Mouse (Mus musculus) layer of hippocampus, postnatal 25 days (tissue): ENCODE data around the gene Drc3. TPM values are rescaled to one million over a fixed set of nuclear protein-coding genes. Genes with fewer than 3 reads are reported as not detected.

Experiments used
- DNase-seq, 2 experiments: peaks; one replicate each; pipeline ENCODE4 v3.0.0; 2022; ENCODE audit warnings: mixed read lengths in 2 of 2, low spot score in 1 of 2; ENCODE audit errors: extremely low spot score in 1 of 2
- total RNA-seq, 2 experiments: library from RNA; stranded (reverse); gene quantifications; 2 replicates each; pipeline ENCODE4 v1.2.3; 2021

Gene Drc3
- total RNA-seq, result 1 to 10 TPM; 5.3 to 5.9 TPM

DNA sequence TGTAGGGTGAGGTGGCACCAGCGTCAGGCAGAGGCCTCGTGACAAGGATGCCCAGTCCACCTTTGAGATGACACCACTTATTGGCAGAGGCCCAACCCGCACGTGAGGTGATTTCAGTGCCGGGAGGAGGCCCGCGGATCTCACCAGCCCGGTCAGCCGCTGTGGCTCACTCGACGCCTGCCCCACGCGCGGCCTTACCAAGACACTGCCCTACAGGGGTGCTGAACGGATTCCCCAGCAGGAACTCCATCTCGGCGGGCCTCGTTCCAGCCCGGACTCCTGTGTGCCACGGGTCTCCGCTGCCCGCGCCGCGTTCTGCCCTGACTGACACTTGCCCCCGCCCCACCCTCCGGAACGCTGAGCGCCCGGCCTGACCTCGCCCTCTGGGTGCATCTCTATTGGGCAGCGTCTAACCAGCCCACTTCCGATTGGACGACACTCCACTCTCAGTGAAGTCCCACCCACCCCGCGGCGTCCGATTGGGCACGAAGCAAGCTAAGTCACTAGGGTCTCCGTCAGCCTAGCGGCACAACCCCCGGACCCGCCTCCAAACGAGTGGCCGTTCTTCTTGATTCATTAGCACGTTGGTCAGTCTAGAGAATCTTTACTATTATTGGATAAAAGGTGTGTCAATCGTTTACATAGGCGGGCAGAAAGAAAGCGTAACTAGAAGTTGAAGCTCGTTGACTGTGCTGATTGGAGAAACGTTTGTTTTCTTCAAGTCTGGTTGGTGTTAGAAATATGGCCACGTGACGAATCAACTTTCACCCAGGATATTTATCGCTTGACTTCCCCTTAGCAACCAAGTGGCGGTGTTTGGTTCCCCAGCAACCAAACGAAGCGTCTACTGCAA is at the start of gene Drc3, which contains the start of gene Tom1l2:
Drc3 (plus strand) TSS at position 771 of the 853 bp plus-strand sequence.
Tom1l2 (minus strand) TSS at position 347 of the 853 bp plus-strand sequence.
- peak; percentile 84 to 95 for DNase-seq

DNA sequence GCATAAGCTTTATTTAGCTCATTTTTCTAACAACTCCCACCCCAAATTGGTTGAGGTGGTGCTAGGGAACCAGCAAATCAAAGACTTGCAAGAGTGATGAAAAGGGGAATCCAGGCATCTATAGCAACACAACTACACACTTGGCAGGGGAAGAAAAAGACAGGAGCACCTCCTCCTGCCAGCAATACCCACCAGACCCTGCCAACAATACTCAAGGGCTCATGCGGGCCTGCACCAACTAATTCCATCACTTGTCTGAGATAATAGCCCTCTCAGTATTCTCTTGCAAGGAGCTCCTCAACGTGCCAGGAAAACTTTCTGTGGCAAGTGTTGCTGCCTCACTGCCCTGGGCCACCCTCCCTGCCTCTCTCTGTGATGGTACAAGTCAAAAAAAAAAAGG is 49.6 kb upstream of the Drc3 start:
- DNase-seq, result no peak

GRCm38 (mm10) chr11:60305611-60306010 is 47.5 kb upstream of the Drc3 start:
- DNase-seq, result no peak

GRCm38 (mm10) chr11:60306834-60307233 is 46.3 kb upstream of the Drc3 start:
- peak in 1 of 2 experiments; percentile 54 for DNase-seq

DNA sequence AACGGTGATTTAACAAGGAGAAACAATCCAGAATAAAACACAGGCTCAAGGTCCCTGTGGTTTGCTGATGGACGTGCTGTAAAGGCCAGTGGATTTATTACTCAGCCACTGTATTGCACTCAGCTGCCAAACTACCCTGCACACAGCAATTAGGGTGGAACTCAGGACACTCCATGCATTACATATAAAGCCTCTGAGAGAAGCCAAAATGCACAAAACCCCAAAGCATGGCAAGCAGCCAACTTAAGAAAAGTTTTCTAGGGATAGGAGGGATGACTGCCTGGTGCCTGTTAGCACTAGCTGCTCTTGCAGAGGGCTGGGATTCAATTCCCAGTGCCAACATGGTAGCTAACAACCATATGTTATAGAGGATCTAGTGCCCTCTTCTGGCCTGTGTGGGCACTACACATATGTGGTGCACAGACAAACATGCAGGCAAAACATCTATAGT is 45.7 kb upstream of the Drc3 start:
- DNase-seq, result no peak

DNA sequence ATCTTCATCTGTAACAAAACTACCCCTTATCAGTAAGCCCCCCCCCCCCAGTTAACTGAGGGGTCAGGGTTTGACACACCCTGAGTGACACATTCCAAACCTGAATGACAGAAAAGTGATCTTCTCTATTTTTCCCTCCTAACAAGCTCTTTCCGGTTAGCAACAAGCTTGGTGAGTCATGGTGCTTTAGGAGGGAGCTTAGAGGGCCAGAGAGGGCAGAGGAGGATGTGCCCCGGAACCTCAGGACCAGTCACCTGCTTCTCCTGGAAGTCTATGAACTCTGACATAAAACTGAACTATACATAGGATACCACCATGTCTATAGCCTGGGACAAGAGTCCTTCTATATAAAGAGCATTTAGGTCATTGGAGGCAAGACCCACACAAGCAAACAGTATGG is 45.1 kb upstream of the Drc3 start:
- DNase-seq, result no peak

GRCm38 (mm10) chr11:60308506-60309116 is 44.5 kb upstream of the Drc3 start:
- no peak for DNase-seq

DNA sequence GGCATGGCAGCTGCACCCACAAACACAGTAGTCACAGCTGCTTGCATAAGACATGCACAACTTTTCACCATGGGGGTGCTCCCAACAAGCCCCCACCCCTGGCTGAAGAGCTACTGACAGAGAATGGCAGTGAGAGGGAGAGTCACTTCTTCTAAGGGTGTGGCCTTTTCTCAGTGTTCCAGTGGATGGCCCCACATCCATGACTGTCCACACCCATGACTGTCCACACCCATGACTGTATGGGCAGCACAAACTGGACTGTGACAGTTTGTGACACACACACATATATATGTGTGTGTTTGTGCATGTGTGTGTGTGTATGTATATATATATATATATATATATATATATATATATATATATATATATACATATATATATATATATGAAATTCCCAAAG is 43.3 kb upstream of the Drc3 start:
- no peak for DNase-seq

DNA sequence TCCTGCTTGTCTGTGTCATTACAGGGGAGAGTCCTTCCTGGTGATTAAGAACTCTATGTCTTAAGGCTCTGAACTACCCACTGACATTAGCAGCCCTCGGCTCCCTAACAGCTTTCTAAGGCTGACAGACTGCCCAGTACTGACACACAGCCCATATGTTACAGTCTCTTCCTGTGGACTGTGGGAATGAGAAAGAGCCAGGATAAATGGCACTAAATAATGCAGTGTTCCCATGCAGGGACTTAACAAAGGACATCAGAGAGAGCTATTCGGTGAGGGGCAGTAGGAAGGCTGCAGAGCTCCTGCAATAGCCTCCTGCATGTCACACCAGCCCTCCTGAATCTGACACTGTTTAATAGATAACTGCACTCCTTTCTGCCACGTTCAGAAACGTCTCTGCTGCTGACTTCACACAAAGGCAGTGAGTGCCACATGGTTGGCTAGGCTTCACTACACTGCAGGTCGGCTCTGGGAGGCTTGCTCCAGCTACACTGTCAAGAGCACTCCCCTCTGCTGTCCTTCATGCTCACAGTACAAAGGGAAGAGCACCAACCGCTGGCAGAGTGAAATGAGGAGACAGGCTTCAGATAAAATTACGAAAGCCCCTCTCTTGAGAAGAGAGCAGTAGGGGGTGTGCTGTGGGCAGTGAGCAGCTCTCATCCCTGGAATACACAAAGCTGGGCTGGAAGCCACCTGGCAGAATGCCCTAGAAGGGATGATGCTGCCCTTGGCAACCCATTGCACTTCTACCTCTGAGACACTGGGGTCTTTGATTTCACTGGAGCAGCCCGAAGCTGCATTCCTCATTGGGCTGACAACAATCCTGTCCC is 41.9 kb upstream of the Drc3 start:
- DNase-seq, result peak; percentile 67 to 74

- no peak for DNase-seq
These were observed 36.9 kb upstream of the Drc3 start for GRCm38 (mm10) chr11:60316250-60316649.

- no peak for DNase-seq
These were observed 36.2 kb upstream of the Drc3 start for GRCm38 (mm10) chr11:60316883-60317282.

GRCm38 (mm10) chr11:60317376-60318102 is 35.6 kb upstream of the Drc3 start:
- DNase-seq, result no peak

DNA sequence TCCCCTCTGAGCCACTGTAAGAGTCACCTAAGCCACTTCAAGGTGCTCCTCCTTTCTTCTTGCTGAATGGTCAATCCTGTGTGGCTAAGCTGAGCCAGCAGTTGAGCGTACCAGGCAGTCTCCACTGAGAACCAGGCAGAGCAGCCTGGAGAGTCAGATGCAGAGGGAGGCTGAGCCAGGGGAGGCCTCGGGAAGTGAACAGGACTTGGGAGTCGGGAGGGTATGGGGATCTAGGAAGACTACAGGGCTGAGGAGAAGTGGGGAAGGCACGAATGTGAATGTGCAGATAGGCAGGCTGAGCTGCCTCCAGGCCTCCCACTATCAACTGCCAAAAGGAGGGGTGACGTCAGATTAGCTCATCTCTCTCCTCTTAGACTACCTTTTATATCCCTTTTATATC is 34.4 kb upstream of the Drc3 start:
- DNase-seq, result no peak

- no peak for DNase-seq
These were observed 33.7 kb upstream of the Drc3 start for GRCm38 (mm10) chr11:60319257-60320066.

DNA sequence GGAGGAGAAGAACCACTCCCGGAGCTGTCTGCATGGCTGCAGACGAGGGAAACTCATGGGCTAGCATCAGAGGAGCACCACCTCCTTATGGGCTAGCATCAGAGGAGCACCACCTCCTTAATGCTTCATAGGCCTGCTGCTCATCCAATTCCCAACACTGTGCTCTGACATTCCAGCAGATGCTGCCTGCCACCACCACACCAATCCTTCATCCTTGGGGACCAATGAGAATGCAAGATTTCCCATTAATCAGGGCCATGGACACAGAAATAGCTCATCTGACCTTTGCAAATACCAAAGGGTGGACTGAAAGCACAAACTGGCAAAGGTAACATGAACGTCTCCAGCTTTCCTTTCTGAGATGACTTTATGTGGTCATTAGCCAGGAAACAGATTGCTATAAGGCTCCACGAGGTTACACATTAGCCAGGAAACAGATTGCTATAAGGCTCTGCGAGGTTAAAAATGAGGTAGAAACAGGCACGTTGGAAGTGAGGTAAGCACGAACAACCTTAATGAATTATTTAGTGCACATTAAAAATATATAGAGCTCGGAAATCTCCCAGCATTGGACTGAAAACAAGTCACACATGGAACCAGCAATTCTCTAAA is 32.6 kb upstream of the Drc3 start:
- DNase-seq, result no peak

GRCm38 (mm10) chr11:60321438-60321837 is 31.7 kb upstream of the Drc3 start:
- DNase-seq, result no peak

- no peak for DNase-seq
These were observed 29.4 kb upstream of the Drc3 start for GRCm38 (mm10) chr11:60323731-60324130.

GRCm38 (mm10) chr11:60330551-60330950 is 22.6 kb upstream of the Drc3 start:
- DNase-seq, result no peak

DNA sequence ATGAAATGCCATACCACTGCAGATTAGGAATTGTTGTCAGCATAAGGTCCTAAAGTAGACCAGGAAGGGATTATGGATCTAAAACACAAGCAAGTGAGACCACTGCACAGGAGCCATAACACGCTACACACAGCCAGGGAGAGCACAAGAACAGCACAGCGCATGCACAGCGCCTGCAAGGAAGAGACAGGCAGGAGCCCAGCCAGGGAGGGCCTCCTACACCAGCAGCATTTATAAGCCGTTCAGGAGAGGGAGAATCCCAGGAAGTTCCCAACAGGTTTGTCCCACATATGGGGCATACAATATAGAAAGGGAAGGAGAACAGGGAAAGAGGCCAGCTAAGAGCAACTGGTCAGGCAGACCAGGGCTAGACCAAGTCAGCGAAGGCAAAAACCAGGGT is 19.7 kb upstream of the Drc3 start:
- no peak for DNase-seq
